Mouse (Mus musculus): ENCODE measurements at regions not wholly inside any gene's neighbourhood (a gene's known extent, or its start where the extent isn't known, plus 50 kb on each side); places are given as distances from the start of the nearest gene placed in this dataset.

DNA sequence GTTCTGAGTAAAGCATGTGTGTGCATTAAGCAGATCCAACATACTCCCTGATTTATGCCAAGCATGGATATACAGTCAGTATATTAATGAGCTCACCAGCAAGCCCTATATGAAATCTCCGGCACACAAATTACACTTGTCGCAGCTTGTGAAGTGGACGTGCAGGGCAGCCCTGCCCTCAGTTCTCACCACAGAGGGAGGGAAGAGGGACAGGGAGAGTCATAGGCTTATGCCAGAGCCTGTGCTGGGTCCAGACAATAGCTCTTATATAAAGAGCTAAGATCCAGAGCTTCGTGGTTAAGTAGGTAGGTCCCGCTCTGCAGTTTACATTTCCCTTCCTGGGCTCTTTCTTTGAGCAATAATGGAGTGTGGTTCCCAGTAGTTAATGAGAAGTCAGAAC is 252.7 kb upstream of the Foxq1 start:
- no peak for TF ChIP-seq CTCF (IDR thresholded peaks at IDR 0.05; ENCODE audit: low read depth, low read length)
- no peak for TF ChIP-seq POLR2A (IDR thresholded peaks at IDR 0.05; ENCODE audit: borderline replicate concordance, low read depth, low read length)

All from bone marrow macrophage, adult 2 months (primary cell).